Mouse (Mus musculus) liver, adult 2 months (tissue): Measurements from ENCODE around the gene Dnajc7.

Experiments
- CTCF ChIP-seq: fragments of 200-500 bp; IDR thresholded peaks from 2 replicates; pipeline ENCODE4 v1.5.1; 2011; ENCODE audit warnings: low read depth, low read length, control low read depth
- POLR2A ChIP-seq: fragments of 200-500 bp; IDR thresholded peaks from 2 replicates; pipeline ENCODE4 v1.6.1; 2011; ENCODE audit warnings: low read length, control low read depth; ENCODE audit not compliant: insufficient read depth; ENCODE audit errors: extremely low read depth

DNA sequence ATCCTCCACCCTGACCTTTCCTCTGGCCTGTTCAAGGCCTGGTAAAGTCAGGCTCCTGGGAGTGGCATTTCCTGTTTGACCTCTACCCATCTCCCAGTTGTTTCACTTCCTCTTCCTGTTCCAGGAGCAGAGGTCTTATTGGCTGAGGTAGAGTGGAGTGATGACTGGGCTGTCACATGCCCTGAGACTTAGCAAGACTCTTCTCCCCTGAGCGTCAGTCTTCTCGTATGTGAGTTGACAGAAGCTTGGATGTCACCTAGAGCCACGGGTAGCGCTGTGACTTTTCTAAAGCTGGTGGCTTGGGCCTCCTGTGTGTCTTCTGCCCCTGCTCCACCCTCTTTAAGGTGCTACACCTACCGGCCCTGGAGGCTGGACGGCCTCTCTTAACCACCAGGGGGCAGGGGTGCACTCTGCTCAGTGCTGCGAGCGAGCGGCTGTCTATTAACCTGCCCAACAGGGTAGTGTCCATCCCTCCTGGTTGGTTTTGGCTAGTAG is 6.8 kb upstream of the Dnajc7 start:
- TF ChIP-seq CTCF (peak; percentile 90), POLR2A (no peak)
